Mouse (Mus musculus) forebrain, embryonic 11.5 days (tissue): ENCODE measurements around the gene Fam19a3. TPM values are rescaled to one million over a fixed set of nuclear protein-coding genes. Genes with fewer than 3 reads are reported as not detected.
"Not testable (repeated sequence)": the region's sequence is repeated elsewhere in the genome, so short reads cannot be mapped to it uniquely, and the experiment has no call there.

Source experiments
- ATAC-seq: fragments of 200-750 bp; cut with Nextera tagmentation; replicated peaks from 2 replicates; pipeline ENCODE4 v1.8.0; 2017; ENCODE audit warnings: moderate TSS enrichment; ENCODE audit not compliant: low FRiP score
- DNase-seq: peaks from one replicate; pipeline ENCODE4 v3.0.0-alpha.2; 2017; ENCODE audit warnings: low spot score
- H3K27ac ChIP-seq: fragments of 300-500 bp; sonication (generic); 2 replicates; pipeline ENCODE4 v1.5.1; 2014; ENCODE audit warnings: low read depth, low read length
- H3K27me3 ChIP-seq: fragments of 300-500 bp; sonication (generic); 2 replicates; pipeline ENCODE4 v1.6.1; 2014; ENCODE audit warnings: mild to moderate bottlenecking, low read length, mixed read lengths; ENCODE audit not compliant: control insufficient read depth, insufficient read depth
- H3K36me3 ChIP-seq: fragments of 300-500 bp; sonication (generic); 2 replicates; pipeline ENCODE4 v1.6.1; 2014; ENCODE audit warnings: mild to moderate bottlenecking, low read length, moderate library complexity, mixed read lengths; ENCODE audit not compliant: control insufficient read depth, insufficient read depth
- H3K4me1 ChIP-seq: fragments of 300-500 bp; sonication (generic); replicated peaks from 2 replicates; pipeline ENCODE4 v1.6.1; 2014; ENCODE audit warnings: low read length, mixed read lengths; ENCODE audit not compliant: control insufficient read depth, insufficient read depth
- H3K4me2 ChIP-seq: fragments of 300-500 bp; sonication (generic); 2 replicates; pipeline ENCODE4 v1.6.1; 2014; ENCODE audit warnings: low read depth, mild to moderate bottlenecking, low read length, moderate library complexity, mixed read lengths; ENCODE audit not compliant: severe bottlenecking
- H3K4me3 ChIP-seq: fragments of 300-500 bp; sonication (generic); 2 replicates; pipeline ENCODE4 v1.5.1; 2014; ENCODE audit warnings: low read depth, low read length
- H3K9ac ChIP-seq: fragments of 300-500 bp; sonication (generic); 2 replicates; pipeline ENCODE4 v1.6.1; 2014; ENCODE audit warnings: low read length
- H3K9me3 ChIP-seq: fragments of 300-500 bp; sonication (generic); 2 replicates; pipeline ENCODE4 v1.6.1; 2016; ENCODE audit warnings: low read length, mixed read lengths; ENCODE audit not compliant: control insufficient read depth
- WGBS: fragments of 180-500 bp; shearing (Covaris S2); extraction: QIAGEN DNeasy Blood & Tissue Kit; methylation state at CpG from one replicate; pipeline ENCODE4 v1.1.7; 2014; 5-methylcytosine and 5-hydroxymethylcytosine counted together
- polyA plus RNA-seq: library from polyadenylated mRNA; unstranded; fragments of >200 nt; fragmentation: Nextera tagmentation; extraction: Ambion mirVana; gene quantifications from 2 replicates; pipeline ENCODE4 v1.2.1, GENCODE M21; 2014

Fam19a3 gene
- polyA plus RNA-seq, 1 experiment from 2014 or later, result 0.24 TPM

GRCm38 (mm10) chr3:104814746-104815145, 33.1 kb upstream of the Fam19a3 start:
- Histone ChIP-seq H3K4me2 (no peak overlapping the region), H3K27me3 (no peaks in the 10 kb centered on the region), H3K9me3 (no peaks in the 10 kb centered on the region), H3K27ac (no peak overlapping the region), H3K4me1 (peaks cover 6% of the 10 kb centered on the region; the same call in 1 of the 2 replicates), H3K4me3 (no peak overlapping the region), H3K36me3 (no peaks in the 10 kb centered on the region), H3K9ac (no peak overlapping the region)
- ATAC-seq, result no peak
- WGBS, result 100% methylated on average over 1 of the region's 1 CpGs
- DNase-seq, result no peak

GRCm38 (mm10) chr3:104813227-104813626, 31.6 kb upstream of the Fam19a3 start:
- H3K36me3 ChIP-seq, H3K4me3 ChIP-seq, H3K4me2 ChIP-seq, H3K4me1 ChIP-seq, H3K9ac ChIP-seq, H3K27ac ChIP-seq, H3K27me3 ChIP-seq, DNase-seq, H3K9me3 ChIP-seq, ATAC-seq: not testable (repeated sequence)
- 87% methylated on average over 7 of the region's 7 CpGs for WGBS

- Histone ChIP-seq H3K4me3 (no peak overlapping the region), H3K36me3 (no peaks in the 10 kb centered on the region), H3K9ac (no peak overlapping the region), H3K4me2 (no peak overlapping the region), H3K4me1 (0 out of 2 replicates have a peak, but pooled peaks cover 2% of the 10 kb centered on the region), H3K27me3 (no peaks in the 10 kb centered on the region), H3K9me3 (no peaks in the 10 kb centered on the region), H3K27ac (no peak overlapping the region)
- DNase-seq, result no peak
- ATAC-seq, result no peak
- WGBS, result 83% methylated on average over 4 of the region's 4 CpGs
Observed at GRCm38 (mm10) chr3:104812254-104812653, 30.6 kb upstream of the Fam19a3 start.

GRCm38 (mm10) chr3:104811752-104812151, 30.1 kb upstream of the Fam19a3 start:
- H3K9me3 ChIP-seq, result no peaks in the 10 kb centered on the region
- 11% methylated on average over 3 of the region's 3 CpGs for WGBS
- no peaks in the 10 kb centered on the region for H3K36me3 ChIP-seq
- H3K4me2 ChIP-seq, result no peak overlapping the region
- H3K27ac ChIP-seq, result no peak overlapping the region
- no peak for DNase-seq
- H3K4me1 ChIP-seq, result 0 out of 2 replicates have a peak, but pooled peaks cover 2% of the 10 kb centered on the region
- no peak for ATAC-seq
- H3K9ac ChIP-seq, result no peak overlapping the region
- H3K4me3 ChIP-seq, result no peak overlapping the region
- H3K27me3 ChIP-seq, result no peaks in the 10 kb centered on the region

- Histone ChIP-seq H3K4me2 (no peak overlapping the region), H3K27me3 (no peaks in the 10 kb centered on the region), H3K4me1 (no peaks in the 10 kb centered on the region), H3K9me3 (no peaks in the 10 kb centered on the region), H3K36me3 (no peaks in the 10 kb centered on the region; the same call in 1 of the 2 replicates), H3K9ac (no peak overlapping the region), H3K4me3 (no peak overlapping the region), H3K27ac (no peak overlapping the region)
- DNase-seq (no peak), ATAC-seq (no peak)
- WGBS, result 85% methylated on average over 9 of the region's 9 CpGs
Observed at GRCm38 (mm10) chr3:104805539-104805938, 23.9 kb upstream of the Fam19a3 start.

GRCm38 (mm10) chr3:104804312-104804711, 22.7 kb upstream of the Fam19a3 start:
- Histone ChIP-seq H3K9me3 (no peaks in the 10 kb centered on the region), H3K27me3 (no peaks in the 10 kb centered on the region), H3K4me2 (no peak overlapping the region), H3K27ac (no peak overlapping the region), H3K36me3 (no peaks in the 10 kb centered on the region; the same call in 1 of the 2 replicates), H3K4me3 (no peak overlapping the region), H3K4me1 (no peaks in the 10 kb centered on the region), H3K9ac (no peak overlapping the region)
- no peak for ATAC-seq
- WGBS, result 95% methylated on average over 10 of the region's 10 CpGs
- DNase-seq, result no peak

- Histone ChIP-seq H3K27me3 (no peaks in the 10 kb centered on the region), H3K4me3 (no peak overlapping the region), H3K9me3 (no peaks in the 10 kb centered on the region), H3K36me3 (no peaks in the 10 kb centered on the region; the same call in 1 of the 2 replicates), H3K4me2 (no peak overlapping the region), H3K9ac (no peak overlapping the region), H3K4me1 (no peaks in the 10 kb centered on the region), H3K27ac (no peak overlapping the region)
- 90% methylated on average over 6 of the region's 6 CpGs for WGBS
- ATAC-seq (no peak), DNase-seq (no peak)
Observed at GRCm38 (mm10) chr3:104801481-104801880, 19.8 kb upstream of the Fam19a3 start.

GRCm38 (mm10) chr3:104800681-104801080, 19.0 kb upstream of the Fam19a3 start:
- no peak overlapping the region for H3K27ac ChIP-seq

GRCm38 (mm10) chr3:104796430-104797082, 14.9 kb upstream of the Fam19a3 start:
- no peak overlapping the region for H3K4me2 ChIP-seq
- H3K27ac ChIP-seq, result no peak overlapping the region
- H3K4me3 ChIP-seq, result no peak overlapping the region
- H3K9ac ChIP-seq, result no peak overlapping the region
- 86% methylated on average over 15 of the region's 15 CpGs for WGBS
- no peaks in the 10 kb centered on the region for H3K27me3 ChIP-seq
- H3K9me3 ChIP-seq, result no peaks in the 10 kb centered on the region
- peaks cover 6% of the 10 kb centered on the region for H3K4me1 ChIP-seq
- no peak for ATAC-seq
- H3K36me3 ChIP-seq, result no peaks in the 10 kb centered on the region; the same call in 1 of the 2 replicates
- DNase-seq, result no peak

More at GRCm38 (mm10) chr3:104800681-104801080, 19.0 kb upstream of the Fam19a3 start:
- Histone ChIP-seq H3K36me3 (no peaks in the 10 kb centered on the region; the same call in 1 of the 2 replicates), H3K9me3 (no peaks in the 10 kb centered on the region), H3K4me3 (no peak overlapping the region), H3K9ac (no peak overlapping the region), H3K4me2 (no peak overlapping the region), H3K27me3 (no peaks in the 10 kb centered on the region), H3K4me1 (no peaks in the 10 kb centered on the region)
- DNase-seq, result no peak
- 95% methylated on average over 11 of the region's 11 CpGs for WGBS
- no peak for ATAC-seq
